Mouse (Mus musculus) spleen, adult 2 months (tissue): Measurements from ENCODE around the gene Vwf.

Experiments
- CTCF ChIP-seq: fragments of 200-500 bp; IDR thresholded peaks from 2 replicates; pipeline ENCODE4 v1.5.1; 2011; ENCODE audit warnings: mild to moderate bottlenecking, inconsistent platforms; ENCODE audit not compliant: insufficient read depth, insufficient read length, insufficient replicate concordance; ENCODE audit errors: extremely low read depth
- POLR2A ChIP-seq: fragments of 200-500 bp; IDR thresholded peaks from 2 replicates; pipeline ENCODE4 v1.6.1; 2011; ENCODE audit warnings: low read depth, low read length, inconsistent platforms

DNA sequence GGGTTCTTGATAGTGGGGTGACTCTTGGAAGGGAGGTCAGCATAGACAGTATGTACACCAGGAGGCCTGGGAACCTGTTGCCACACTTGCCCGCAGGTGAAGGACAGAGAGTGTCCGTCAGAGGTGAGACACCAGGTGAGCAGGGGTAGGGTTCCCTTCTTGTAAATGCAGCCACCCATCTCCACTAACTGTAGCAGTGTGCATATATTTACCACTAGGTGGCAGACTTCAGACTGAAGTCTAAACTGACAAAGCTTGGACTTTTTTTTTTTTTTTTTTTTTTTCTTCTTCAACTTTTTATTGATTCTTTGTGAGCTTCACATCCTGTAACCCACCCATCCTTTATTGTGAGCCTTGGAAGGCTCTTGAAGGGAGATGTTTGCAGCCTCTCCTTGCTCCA is 75.9 kb downstream of the Vwf start:
- no peak for TF ChIP-seq CTCF
- no peak for TF ChIP-seq POLR2A
